Mouse (Mus musculus) midbrain, embryonic 15.5 days (tissue): ENCODE data around the gene Serpina3j. TPM values are rescaled to one million over a fixed set of nuclear protein-coding genes. Genes with fewer than 3 reads are reported as not detected.
"Not testable (repeated sequence)": the region's sequence is repeated elsewhere in the genome, so short reads cannot be mapped to it uniquely, and the experiment has no call there.

Source experiments
- ATAC-seq: fragments of 200-750 bp; cut with Nextera tagmentation; replicated peaks from 2 replicates; pipeline ENCODE4 v1.8.0; 2017; ENCODE audit warnings: moderate TSS enrichment
- H3K27ac ChIP-seq: fragments of 300-500 bp; sonication (generic); 2 replicates; pipeline ENCODE4 v1.5.1; 2015; ENCODE audit warnings: mild to moderate bottlenecking, inconsistent platforms
- H3K27me3 ChIP-seq: fragments of 300-500 bp; sonication (generic); replicated peaks from 2 replicates; pipeline ENCODE4 v1.6.1; 2015; ENCODE audit warnings: inconsistent platforms
- H3K36me3 ChIP-seq: fragments of 300-500 bp; sonication (generic); replicated peaks from 2 replicates; pipeline ENCODE4 v1.6.1; 2015; ENCODE audit warnings: inconsistent platforms
- H3K4me1 ChIP-seq: fragments of 300-500 bp; sonication (generic); 2 replicates; pipeline ENCODE4 v1.6.1; 2015; ENCODE audit warnings: inconsistent platforms
- H3K4me2 ChIP-seq: fragments of 300-500 bp; sonication (generic); 2 replicates; pipeline ENCODE4 v1.6.1; 2015; ENCODE audit warnings: inconsistent platforms, mild to moderate bottlenecking, moderate library complexity
- H3K4me3 ChIP-seq: fragments of 300-500 bp; sonication (generic); 2 replicates; pipeline ENCODE4 v1.5.1; 2015; ENCODE audit warnings: mild to moderate bottlenecking, inconsistent platforms
- H3K9ac ChIP-seq: fragments of 300-500 bp; sonication (generic); 2 replicates; pipeline ENCODE4 v1.6.1; 2015; ENCODE audit warnings: mild to moderate bottlenecking, inconsistent platforms
- H3K9me3 ChIP-seq: fragments of 300-500 bp; sonication (generic); 2 replicates; pipeline ENCODE4 v1.6.1; 2016; ENCODE audit warnings: inconsistent platforms
- WGBS: fragments of 180-500 bp; shearing (Covaris S2); methylation state at CpG from one replicate; pipeline ENCODE4 v1.1.7; 2015; ENCODE audit warnings: mixed read lengths; 5-methylcytosine and 5-hydroxymethylcytosine counted together
- polyA plus RNA-seq: library from polyadenylated mRNA; unstranded; fragments of >200 nt; fragmentation: Nextera tagmentation; extraction: Ambion mirVana; gene quantifications from 2 replicates; pipeline ENCODE4 v1.2.1, GENCODE M21; 2015

The Serpina3j gene
- polyA plus RNA-seq = not detected in 2 replicates

GRCm38 (mm10) chr12:104314253-104314652 lies at the start of gene Serpina3j:
Gene Serpina3j, plus strand, starts transcription at chr12:104314553.
- H3K9me3 ChIP-seq = no peaks in the 10 kb centered on the region
- no peaks in the 10 kb centered on the region for H3K27me3 ChIP-seq
- no peak within 1 kb of the TSS for H3K9ac ChIP-seq
- H3K4me1 ChIP-seq = no peaks in the 10 kb centered on the region
- H3K27ac ChIP-seq = no peak within 1 kb of the TSS
- no peak for ATAC-seq
- no peak within 1 kb of the TSS for H3K4me2 ChIP-seq
- 97% methylated on average over 1 of the region's 1 CpGs for WGBS
- H3K36me3 ChIP-seq = no peaks in the 10 kb centered on the region
- no peak within 1 kb of the TSS for H3K4me3 ChIP-seq

- Histone ChIP-seq H3K4me2 (no peak overlapping the region), H3K9me3 (no peaks in the 10 kb centered on the region), H3K27me3 (no peaks in the 10 kb centered on the region), H3K9ac (no peak overlapping the region), H3K36me3 (no peaks in the 10 kb centered on the region), H3K27ac (no peak overlapping the region), H3K4me1 (no peaks in the 10 kb centered on the region), H3K4me3 (no peak overlapping the region)
- ATAC-seq = no peak
- WGBS = 82% methylated on average over 3 of the region's 3 CpGs
These were observed 48.0 kb upstream of the Serpina3j start for GRCm38 (mm10) chr12:104266374-104266773.

- no peaks in the 10 kb centered on the region; the same call in 1 of the 2 replicates for H3K9me3 ChIP-seq
- WGBS = 74% methylated on average over 18 of the region's 18 CpGs
- no peak overlapping the region for H3K27ac ChIP-seq
- H3K27me3 ChIP-seq = no peaks in the 10 kb centered on the region
- H3K4me3 ChIP-seq = no peak overlapping the region
- no peak overlapping the region for H3K4me2 ChIP-seq
- 0 out of 2 replicates have a peak, but pooled peaks cover 4% of the 10 kb centered on the region for H3K4me1 ChIP-seq
- no peaks in the 10 kb centered on the region for H3K36me3 ChIP-seq
- ATAC-seq = peak; percentile 48; the same call in 1 of the 2 replicates
- no peak overlapping the region for H3K9ac ChIP-seq
These were observed 35.9 kb upstream of the Serpina3j start for GRCm38 (mm10) chr12:104278216-104279055.

- H3K4me1 ChIP-seq = 0 out of 2 replicates have a peak, but pooled peaks cover 4% of the 10 kb centered on the region
- 9% methylated on average over 3 of the region's 3 CpGs for WGBS
- no peak overlapping the region for H3K4me3 ChIP-seq
- H3K27ac ChIP-seq = no peak overlapping the region
- no peak overlapping the region for H3K4me2 ChIP-seq
- H3K27me3 ChIP-seq = no peaks in the 10 kb centered on the region
- no peaks in the 10 kb centered on the region for H3K36me3 ChIP-seq
- no peak overlapping the region for H3K9ac ChIP-seq
- no peaks in the 10 kb centered on the region; the same call in 1 of the 2 replicates for H3K9me3 ChIP-seq
- peak; percentile 75; the same call in 1 of the 2 replicates for ATAC-seq
These were observed 35.3 kb upstream of the Serpina3j start for GRCm38 (mm10) chr12:104279056-104279435.

GRCm38 (mm10) chr12:104283380-104283779 lies 31.0 kb upstream of the Serpina3j start:
- no peak for ATAC-seq
- 93% methylated on average over 11 of the region's 11 CpGs for WGBS

GRCm38 (mm10) chr12:104288336-104288735 lies 26.0 kb upstream of the Serpina3j start:
- Histone ChIP-seq H3K9ac (no peak overlapping the region), H3K4me3 (no peak overlapping the region), H3K36me3 (no peaks in the 10 kb centered on the region), H3K4me2 (no peak overlapping the region), H3K4me1 (no peaks in the 10 kb centered on the region), H3K9me3 (no peaks in the 10 kb centered on the region), H3K27ac (no peak overlapping the region), H3K27me3 (no peaks in the 10 kb centered on the region)
- ATAC-seq = no peak

More at GRCm38 (mm10) chr12:104283380-104283779, 31.0 kb upstream of the Serpina3j start:
- no peaks in the 10 kb centered on the region; the same call in 1 of the 2 replicates for H3K9me3 ChIP-seq
- no peak overlapping the region for H3K4me2 ChIP-seq
- H3K36me3 ChIP-seq = no peaks in the 10 kb centered on the region
- 0 out of 2 replicates have a peak, but pooled peaks cover 4% of the 10 kb centered on the region for H3K4me1 ChIP-seq
- H3K9ac ChIP-seq = no peak overlapping the region
- H3K4me3 ChIP-seq = no peak overlapping the region
- H3K27me3 ChIP-seq = no peaks in the 10 kb centered on the region
- no peak overlapping the region for H3K27ac ChIP-seq

GRCm38 (mm10) chr12:104289872-104290271 lies 24.5 kb upstream of the Serpina3j start:
- no peak overlapping the region for H3K9ac ChIP-seq
- WGBS = 49% methylated on average over 4 of the region's 4 CpGs
- no peak overlapping the region for H3K27ac ChIP-seq
- H3K27me3 ChIP-seq = no peaks in the 10 kb centered on the region
- H3K9me3 ChIP-seq = no peaks in the 10 kb centered on the region
- H3K4me1 ChIP-seq = no peaks in the 10 kb centered on the region
- H3K4me2 ChIP-seq = no peak overlapping the region
- no peaks in the 10 kb centered on the region for H3K36me3 ChIP-seq
- H3K4me3 ChIP-seq = no peak overlapping the region
- no peak for ATAC-seq

- Histone ChIP-seq H3K27ac (no peak overlapping the region), H3K4me1 (no peaks in the 10 kb centered on the region), H3K9ac (no peak overlapping the region), H3K4me3 (no peak overlapping the region), H3K9me3 (no peaks in the 10 kb centered on the region), H3K27me3 (no peaks in the 10 kb centered on the region), H3K4me2 (no peak overlapping the region), H3K36me3 (no peaks in the 10 kb centered on the region)
- no peak for ATAC-seq
- 97% methylated on average over 2 of the region's 2 CpGs for WGBS
These were observed 20.4 kb upstream of the Serpina3j start for GRCm38 (mm10) chr12:104293963-104294362.

GRCm38 (mm10) chr12:104298049-104298448 lies 16.3 kb upstream of the Serpina3j start:
- Histone ChIP-seq H3K4me1 (no peaks in the 10 kb centered on the region), H3K36me3 (no peaks in the 10 kb centered on the region), H3K27me3 (no peaks in the 10 kb centered on the region), H3K4me2 (no peak overlapping the region), H3K27ac (no peak overlapping the region), H3K9ac (no peak overlapping the region), H3K4me3 (no peak overlapping the region), H3K9me3 (no peaks in the 10 kb centered on the region)
- WGBS = 77% methylated on average over 2 of the region's 2 CpGs
- ATAC-seq = no peak

GRCm38 (mm10) chr12:104305991-104306390 lies 8.4 kb upstream of the Serpina3j start:
- H3K36me3 ChIP-seq = no peaks in the 10 kb centered on the region
- H3K9me3 ChIP-seq = no peaks in the 10 kb centered on the region
- no peak for ATAC-seq
- no peak overlapping the region for H3K4me2 ChIP-seq
- H3K4me3 ChIP-seq = no peak overlapping the region
- no peaks in the 10 kb centered on the region for H3K4me1 ChIP-seq
- WGBS = 85% methylated on average over 4 of the region's 4 CpGs
- no peak overlapping the region for H3K9ac ChIP-seq
- H3K27ac ChIP-seq = no peak overlapping the region
- H3K27me3 ChIP-seq = no peaks in the 10 kb centered on the region

- 86% methylated on average over 1 of the region's 1 CpGs for WGBS
- Histone ChIP-seq H3K9me3 (no peaks in the 10 kb centered on the region), H3K27me3 (no peaks in the 10 kb centered on the region), H3K27ac (no peak overlapping the region), H3K36me3 (no peaks in the 10 kb centered on the region), H3K4me2 (no peak overlapping the region), H3K4me1 (no peaks in the 10 kb centered on the region), H3K4me3 (no peak overlapping the region), H3K9ac (no peak overlapping the region)
- no peak for ATAC-seq
These were observed 8.1 kb downstream of the Serpina3j start for GRCm38 (mm10) chr12:104322454-104322853.

- Histone ChIP-seq H3K27me3 (no peaks in the 10 kb centered on the region), H3K4me2 (no peak overlapping the region), H3K27ac (no peak overlapping the region), H3K9me3 (no peaks in the 10 kb centered on the region), H3K4me1 (no peaks in the 10 kb centered on the region), H3K9ac (no peak overlapping the region), H3K36me3 (no peaks in the 10 kb centered on the region), H3K4me3 (no peak overlapping the region)
- ATAC-seq = no peak
- 32% methylated on average over 1 of the region's 1 CpGs for WGBS
These were observed 17.3 kb downstream of the Serpina3j start for GRCm38 (mm10) chr12:104331701-104332100.

GRCm38 (mm10) chr12:104336873-104337272 lies 22.5 kb downstream of the Serpina3j start:
- not testable (repeated sequence) for H3K36me3 ChIP-seq, H3K27me3 ChIP-seq, ATAC-seq, H3K27ac ChIP-seq, H3K9me3 ChIP-seq, H3K9ac ChIP-seq, H3K4me2 ChIP-seq, H3K4me3 ChIP-seq, H3K4me1 ChIP-seq
